Mouse (Mus musculus) c-Kit-positive CD71-positive TER-119-negative erythroid progenitor cells, embryonic 14.5 days (primary cell): ENCODE data around the gene Tmod3.
"Not testable (repeated sequence)": the region's sequence is repeated elsewhere in the genome, so short reads cannot be mapped to it uniquely, and the experiment has no call there.

Source experiments
- DNase-seq: peaks from one replicate; pipeline ENCODE4 v3.0.0-alpha.2; 2013; ENCODE audit warnings: low read depth

Gene Tmod3

GRCm38 (mm10) chr9:75553719-75554118 lies 5.7 kb downstream of the Tmod3 start:
- DNase-seq, result no peak

DNA sequence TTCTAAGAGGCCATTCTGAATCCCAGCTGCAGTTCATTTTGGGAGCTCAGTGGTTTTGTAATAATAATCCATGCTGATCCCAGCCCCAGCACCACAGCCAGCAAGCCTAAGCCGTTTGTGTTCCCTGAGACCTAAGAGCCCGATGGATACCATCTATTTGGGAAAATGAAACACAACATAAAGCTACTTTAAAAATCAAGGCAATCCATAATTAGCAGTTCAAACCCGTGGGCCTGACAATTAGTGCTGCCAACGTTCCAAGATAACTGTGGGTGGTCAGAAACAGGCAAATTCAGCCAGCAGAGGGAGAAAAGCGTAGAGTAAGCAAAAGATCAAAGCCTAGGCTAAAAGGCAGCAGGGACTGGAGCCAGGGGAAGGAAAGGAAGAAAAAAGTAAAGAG lies 8.1 kb downstream of the Tmod3 start:
- no peak for DNase-seq

DNA sequence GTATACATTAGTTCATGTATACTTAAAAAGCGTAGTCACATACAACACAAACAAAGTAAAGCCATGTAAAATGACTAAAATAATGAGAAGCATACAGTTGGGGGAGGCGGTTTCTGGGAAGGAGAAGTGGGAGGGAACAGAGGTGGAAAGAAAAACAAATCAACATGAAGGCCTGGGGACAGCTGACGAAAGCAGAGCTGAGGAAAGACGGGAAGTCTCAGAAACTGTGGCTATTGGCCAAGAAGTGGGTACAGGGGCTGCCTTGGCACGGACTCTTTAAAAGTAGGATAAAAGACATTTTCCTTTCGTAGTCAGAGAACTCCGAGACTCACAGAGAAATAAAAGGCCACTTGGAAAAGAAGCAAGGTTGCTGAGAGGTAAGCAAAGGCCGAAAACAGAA lies 10.4 kb downstream of the Tmod3 start:
- no peak for DNase-seq

GRCm38 (mm10) chr9:75546885-75547553 lies 12.4 kb downstream of the Tmod3 start:
- peak; percentile 67 for DNase-seq

DNA sequence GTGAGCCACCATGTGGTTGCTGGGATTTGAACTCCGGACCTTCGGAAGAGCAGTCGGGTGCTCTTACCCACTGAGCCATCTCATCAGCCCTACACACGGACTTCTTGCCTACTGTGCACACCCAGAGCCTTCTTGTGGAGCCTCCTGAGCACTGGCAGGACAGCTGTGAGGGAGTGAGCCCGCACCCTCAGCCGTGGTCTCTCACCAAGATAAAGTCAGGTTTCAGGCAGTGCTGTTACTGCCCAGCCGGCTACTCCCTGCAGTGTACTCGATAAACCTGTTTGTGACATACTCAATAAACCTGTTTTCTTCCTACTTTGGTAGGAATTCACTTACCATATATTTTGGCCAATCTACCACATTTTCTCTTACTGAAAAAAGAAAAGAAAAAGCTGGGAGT lies 13.9 kb downstream of the Tmod3 start:
- DNase-seq, result no peak

DNA sequence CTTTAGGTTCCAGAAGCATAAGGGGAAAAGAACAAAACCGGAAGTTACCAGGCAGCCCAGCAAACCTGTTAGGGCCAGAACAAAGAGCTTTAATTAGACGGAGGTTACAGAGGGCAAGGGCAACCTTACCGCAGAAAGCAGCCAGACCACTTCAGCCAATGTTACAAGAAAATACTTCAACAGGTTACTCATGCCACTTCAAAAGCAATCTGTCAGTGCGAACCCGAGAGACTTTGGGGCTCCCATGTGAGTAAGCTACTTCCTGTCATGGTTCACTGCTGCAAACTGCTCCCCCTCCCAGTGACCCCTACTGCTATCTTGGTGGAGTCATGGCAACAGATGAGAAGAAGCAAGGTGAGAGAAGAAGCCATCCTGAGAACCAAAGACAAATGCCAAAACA lies 18.0 kb downstream of the Tmod3 start:
- no peak for DNase-seq

- DNase-seq, result no peak
Measured at GRCm38 (mm10) chr9:75536422-75536821, 23.0 kb downstream of the Tmod3 start.

- no peak for DNase-seq
Measured at GRCm38 (mm10) chr9:75534431-75534962, 25.0 kb downstream of the Tmod3 start.

DNA sequence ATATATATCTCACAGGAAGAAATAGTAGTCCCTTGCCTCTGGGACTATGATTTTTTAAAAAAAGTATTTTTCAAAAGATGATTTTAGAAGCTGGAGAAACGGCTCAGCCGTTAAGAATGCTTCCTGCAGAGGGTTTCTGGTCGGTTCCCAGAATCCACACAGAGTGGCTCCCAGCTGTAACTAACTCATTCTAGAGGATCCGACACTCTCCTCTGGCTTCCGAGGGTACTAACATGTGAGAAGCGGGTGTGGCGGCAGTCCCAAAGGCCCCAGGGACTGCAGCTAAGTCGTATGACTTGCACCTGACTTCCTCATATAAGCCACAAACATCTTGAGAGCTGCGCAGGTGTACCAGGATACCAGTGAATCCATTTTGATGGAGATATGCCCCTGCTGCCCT lies 26.5 kb downstream of the Tmod3 start:
- not testable (repeated sequence) for DNase-seq

DNA sequence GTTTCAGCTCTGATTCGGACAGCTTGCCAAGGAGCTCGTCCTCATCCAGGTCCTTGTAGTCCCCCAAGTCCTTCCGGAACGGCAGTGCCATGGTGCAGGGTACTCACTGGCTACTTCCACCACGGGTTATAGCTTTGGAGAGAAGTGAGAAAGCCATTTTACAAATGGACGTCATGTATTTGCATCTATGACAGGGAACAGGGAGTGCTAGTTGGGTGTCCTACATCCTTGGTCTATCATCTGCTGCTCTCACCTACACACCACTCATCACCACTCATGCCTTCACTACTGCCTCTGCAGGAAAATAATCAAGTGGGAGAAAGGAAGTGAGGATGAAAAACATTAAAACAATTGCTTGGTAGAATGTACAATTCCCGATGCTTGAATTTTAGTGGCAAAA lies 27.0 kb downstream of the Tmod3 start:
- no peak for DNase-seq

GRCm38 (mm10) chr9:75529358-75529757 lies 30.1 kb downstream of the Tmod3 start:
- DNase-seq, result no peak

- DNase-seq, result no peak
Measured at GRCm38 (mm10) chr9:75528096-75528495, 31.4 kb downstream of the Tmod3 start.

DNA sequence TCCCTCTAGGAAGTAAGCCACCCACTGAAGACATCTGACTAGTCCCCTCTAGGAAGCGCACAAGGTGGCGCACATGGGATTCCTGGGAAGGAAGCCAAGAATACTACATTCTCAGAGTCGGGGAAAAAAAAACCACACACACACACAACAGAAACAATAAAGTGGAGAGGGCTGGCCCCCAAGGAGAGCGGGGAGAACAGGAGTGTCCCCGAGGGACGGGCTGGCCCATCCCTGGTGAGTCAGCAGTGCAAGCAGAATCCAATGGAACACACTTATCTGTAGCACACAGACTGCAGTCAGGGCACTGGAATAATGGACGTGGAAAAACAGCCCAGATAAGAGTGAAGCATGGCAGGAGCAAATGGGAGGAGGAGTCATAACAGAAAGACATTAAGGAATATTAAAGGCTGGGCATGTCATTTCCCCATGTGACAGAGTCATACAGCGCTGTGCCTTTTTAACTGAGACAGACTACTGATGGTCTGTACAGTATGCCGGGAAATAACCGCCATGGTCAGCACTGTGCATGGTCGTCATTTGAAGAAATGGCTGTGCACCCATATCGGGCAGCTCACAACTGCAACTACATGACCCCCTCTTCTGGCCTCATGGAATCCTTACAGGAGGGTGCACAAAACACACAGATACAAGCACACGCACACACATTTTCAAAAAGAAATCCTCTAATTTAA lies 31.9 kb downstream of the Tmod3 start:
- peak; percentile 44 for DNase-seq

GRCm38 (mm10) chr9:75523646-75524045 lies 35.8 kb downstream of the Tmod3 start:
- no peak for DNase-seq

- DNase-seq, result no peak
Measured at GRCm38 (mm10) chr9:75522217-75522616, 37.2 kb downstream of the Tmod3 start.

DNA sequence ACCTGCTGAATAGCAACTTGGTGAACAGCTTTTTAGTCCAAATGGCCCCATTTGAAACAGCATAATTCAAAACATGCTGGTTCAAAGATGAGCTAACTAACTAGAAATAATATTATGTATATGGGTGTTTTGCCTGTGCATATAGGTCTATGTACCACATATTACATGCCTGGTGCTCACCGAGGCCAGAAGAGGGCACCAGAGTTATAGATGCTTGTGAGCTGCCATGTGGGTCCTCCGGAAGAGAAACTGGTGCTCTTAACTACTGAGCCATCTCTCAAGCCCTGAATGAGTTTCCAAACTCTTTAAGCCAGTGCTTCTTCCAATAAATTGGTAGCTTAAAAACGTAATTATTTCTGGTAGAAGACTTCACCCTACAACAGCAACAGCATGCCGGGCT lies 37.7 kb downstream of the Tmod3 start:
- peak; percentile 62 for DNase-seq

GRCm38 (mm10) chr9:75520940-75521339 lies 38.5 kb downstream of the Tmod3 start:
- no peak for DNase-seq

DNA sequence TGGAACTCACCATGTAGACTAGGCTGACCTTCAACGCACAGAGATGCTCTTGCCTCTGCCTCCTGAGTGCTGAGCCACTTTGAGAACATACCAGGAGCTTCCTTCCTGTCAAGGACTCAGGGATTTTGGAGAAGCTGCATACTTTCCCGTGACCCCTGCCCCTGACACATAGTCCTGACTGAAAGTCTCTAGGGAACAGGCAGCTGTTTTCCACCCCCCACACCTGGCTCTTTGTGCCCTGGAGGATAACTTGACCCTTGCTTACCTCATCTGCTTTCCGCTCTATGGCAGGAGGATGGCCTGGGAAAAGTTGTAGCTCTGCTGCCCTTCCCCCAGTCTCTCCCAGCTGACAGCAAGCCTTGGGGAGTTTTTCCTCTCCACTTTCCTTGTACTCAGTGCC lies 41.7 kb downstream of the Tmod3 start:
- no peak for DNase-seq

DNA sequence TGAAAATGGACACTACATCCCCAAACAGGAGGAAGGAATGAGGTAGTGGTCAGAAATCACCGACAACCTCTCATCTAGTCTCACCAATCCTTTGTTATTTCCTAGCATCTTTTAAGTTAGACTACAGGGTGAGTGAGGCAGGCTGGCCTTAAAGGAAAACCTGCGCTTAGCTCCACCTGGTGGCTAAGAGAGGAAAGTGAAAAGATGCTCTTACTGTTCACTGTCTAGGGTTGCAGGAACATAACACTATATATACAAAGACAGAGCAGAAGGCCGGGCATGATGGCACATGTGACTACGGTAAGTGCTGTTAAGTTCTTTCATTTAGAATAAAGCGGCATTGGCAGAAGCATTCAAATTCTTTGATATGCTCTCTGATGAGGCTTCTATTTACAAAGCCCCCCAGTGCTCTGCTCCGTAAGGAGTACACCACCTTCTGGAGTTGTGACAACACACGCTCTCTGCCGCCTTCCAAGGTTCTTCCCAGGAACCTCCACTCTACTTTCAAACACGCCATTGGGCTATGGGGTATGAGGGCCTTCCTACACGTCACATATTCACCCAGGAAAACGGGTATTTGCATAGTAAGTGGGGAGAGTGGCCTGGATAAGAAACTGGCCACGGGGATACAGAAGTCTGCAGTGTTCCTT lies 43.9 kb downstream of the Tmod3 start:
- DNase-seq, result peak; percentile 38

DNA sequence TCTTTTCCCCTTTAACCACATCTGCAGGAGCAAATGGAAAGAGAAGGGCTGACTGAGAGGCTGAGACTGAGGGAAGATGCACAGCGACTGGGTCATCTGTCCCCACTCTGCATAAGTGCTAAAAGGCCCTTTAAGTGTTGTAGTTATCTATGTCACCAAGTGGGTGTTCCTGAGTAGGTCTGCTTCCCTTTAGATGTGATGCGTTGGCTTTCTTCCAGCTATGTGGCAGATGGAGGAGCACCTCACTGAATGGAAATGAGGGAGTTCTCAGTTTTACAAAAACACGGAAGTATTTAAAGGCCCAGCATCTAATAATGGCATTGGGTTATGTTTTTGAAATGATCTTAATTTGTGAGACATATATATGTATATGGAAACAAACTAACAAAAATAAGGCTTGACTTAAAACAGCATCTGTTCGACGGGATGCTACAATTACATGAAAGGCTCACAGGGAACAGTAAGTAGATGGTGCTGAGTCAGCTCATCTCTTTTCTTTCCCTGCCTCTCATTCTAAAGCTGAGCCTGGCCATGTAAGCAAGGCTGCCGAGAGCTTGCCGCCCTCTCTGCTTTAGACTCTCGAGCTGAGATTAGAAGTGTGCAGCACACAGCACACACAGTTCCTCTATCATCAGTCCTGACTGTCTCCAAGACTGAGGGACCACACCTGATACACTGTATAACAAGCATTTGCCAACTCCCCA lies 48.1 kb downstream of the Tmod3 start:
- DNase-seq, result no peak

GRCm38 (mm10) chr9:75504311-75504710 lies 55.1 kb downstream of the Tmod3 start:
- DNase-seq, result no peak

- DNase-seq, result no peak
Measured at GRCm38 (mm10) chr9:75498571-75498970, 60.9 kb downstream of the Tmod3 start.

DNA sequence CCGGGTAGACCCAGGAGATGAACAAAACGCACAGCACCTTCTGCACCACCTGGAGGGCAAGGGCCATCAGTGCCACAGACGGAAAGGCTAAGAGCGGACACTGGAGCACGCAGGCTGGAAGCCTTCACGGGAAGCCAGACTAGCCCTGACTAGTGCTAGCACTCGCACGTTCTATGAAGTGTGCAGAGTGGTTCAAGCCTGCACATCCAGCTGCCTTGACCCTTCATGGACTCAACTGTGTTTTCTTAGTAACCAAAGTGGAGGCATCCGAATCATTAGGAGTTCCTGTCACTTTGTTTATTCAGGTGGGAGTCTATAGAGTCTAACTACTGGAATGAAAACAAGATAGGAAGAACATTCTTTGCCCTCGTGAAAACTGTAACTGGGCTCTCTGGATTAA lies 63.5 kb downstream of the Tmod3 start:
- no peak for DNase-seq
